Mouse (Mus musculus): ENCODE data around the gene Eipr1. TPM values are rescaled to one million over a fixed set of nuclear protein-coding genes. Genes with fewer than 3 reads are reported as not detected.

Eipr1 gene
- 30.0 and 31.4 TPM in 2 replicates for polyA plus RNA-seq (2012)

- no peak for TF ChIP-seq GATA1 (IDR thresholded peaks at IDR 0.05; ENCODE audit: low read length)
These were observed at the start of gene Eipr1 for GRCm38 (mm10) chr12:28751508-28752263. Gene Eipr1, plus strand, starts transcription at chr12:28751803.

DNA sequence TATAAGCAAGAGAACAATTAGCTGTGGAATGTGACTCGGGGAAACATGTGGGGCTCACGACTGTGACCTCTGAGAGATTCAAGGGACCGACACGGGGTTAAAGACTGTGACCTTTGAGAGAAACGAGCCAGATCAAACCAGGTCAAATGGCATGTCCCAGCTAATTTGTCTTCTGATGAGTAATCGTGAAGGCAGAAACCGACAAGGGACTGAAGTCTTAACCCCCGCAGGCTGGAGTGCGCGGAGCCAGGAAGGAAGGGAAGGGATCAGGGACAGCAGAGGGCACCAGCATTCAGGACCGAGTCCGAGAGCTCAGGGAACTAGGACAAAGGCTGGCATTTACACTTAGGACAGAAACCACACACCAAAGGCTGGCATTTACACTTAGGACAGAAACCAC is 47.2 kb upstream of the Eipr1 start:
- no peak for TF ChIP-seq GATA1 (IDR thresholded peaks at IDR 0.05; ENCODE audit: low read length)

- TF ChIP-seq GATA1 (IDR thresholded peaks at IDR 0.05; ENCODE audit: low read length), result no peak
These were observed 46.4 kb upstream of the Eipr1 start for GRCm38 (mm10) chr12:28705204-28705603.

- no peak for TF ChIP-seq GATA1 (IDR thresholded peaks at IDR 0.05; ENCODE audit: low read length)
These were observed 43.4 kb upstream of the Eipr1 start for GRCm38 (mm10) chr12:28708154-28708553.

GRCm38 (mm10) chr12:28710566-28711185 is 40.9 kb upstream of the Eipr1 start:
- TF ChIP-seq GATA1 (IDR thresholded peaks at IDR 0.05; ENCODE audit: low read length), result no peak

GRCm38 (mm10) chr12:28714822-28715632 is 36.6 kb upstream of the Eipr1 start:
- no peak for TF ChIP-seq GATA1 (IDR thresholded peaks at IDR 0.05; ENCODE audit: low read length)

- TF ChIP-seq GATA1 (IDR thresholded peaks at IDR 0.05; ENCODE audit: low read length), result no peak
These were observed 34.5 kb upstream of the Eipr1 start for GRCm38 (mm10) chr12:28717066-28717465.

DNA sequence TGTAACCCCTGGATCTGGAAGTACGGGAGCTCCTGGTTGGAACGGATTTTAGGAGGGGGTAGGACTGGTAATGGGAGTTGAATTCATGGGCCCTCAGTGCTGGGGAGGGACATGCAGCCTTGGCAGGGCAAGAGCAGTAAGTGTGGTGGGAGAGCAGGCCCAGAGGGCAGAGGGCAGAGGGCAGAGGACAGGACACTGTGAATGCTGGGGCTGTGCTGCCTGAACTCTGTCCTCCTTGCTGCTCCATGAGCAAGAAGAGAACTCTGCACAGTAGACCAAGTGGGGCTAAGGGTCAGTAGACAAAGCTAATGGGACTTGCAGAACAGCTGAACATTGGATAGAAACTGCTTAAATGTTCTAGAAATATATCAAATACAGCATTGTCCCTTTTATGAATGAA is 33.5 kb upstream of the Eipr1 start:
- no peak for TF ChIP-seq GATA1 (IDR thresholded peaks at IDR 0.05; ENCODE audit: low read length)

DNA sequence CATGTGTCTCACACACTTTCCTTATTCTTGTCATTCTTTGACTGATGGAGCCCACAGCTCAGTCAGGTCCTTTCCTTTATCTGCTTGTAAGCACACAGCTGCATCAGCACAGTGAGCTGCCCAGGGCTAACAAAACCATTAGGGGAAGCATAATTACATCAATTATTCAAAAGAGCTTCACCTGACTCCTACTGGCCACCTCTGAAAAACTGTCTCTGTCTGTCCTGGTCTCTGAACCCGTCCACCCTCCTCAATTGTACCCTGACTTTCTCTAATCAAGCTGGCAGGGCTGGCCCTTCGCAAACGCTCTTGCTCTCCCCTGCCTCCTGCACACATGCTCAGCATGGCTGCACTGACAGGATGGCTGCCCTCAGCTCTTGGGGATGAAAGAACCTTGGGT is 27.2 kb upstream of the Eipr1 start:
- no peak for TF ChIP-seq GATA1 (IDR thresholded peaks at IDR 0.05; ENCODE audit: low read length)

- no peak for TF ChIP-seq GATA1 (IDR thresholded peaks at IDR 0.05; ENCODE audit: low read length)
These were observed 25.4 kb upstream of the Eipr1 start for GRCm38 (mm10) chr12:28726204-28726603.

GRCm38 (mm10) chr12:28727061-28727460 is 24.5 kb upstream of the Eipr1 start:
- TF ChIP-seq GATA1 (IDR thresholded peaks at IDR 0.05; ENCODE audit: low read length), result no peak

DNA sequence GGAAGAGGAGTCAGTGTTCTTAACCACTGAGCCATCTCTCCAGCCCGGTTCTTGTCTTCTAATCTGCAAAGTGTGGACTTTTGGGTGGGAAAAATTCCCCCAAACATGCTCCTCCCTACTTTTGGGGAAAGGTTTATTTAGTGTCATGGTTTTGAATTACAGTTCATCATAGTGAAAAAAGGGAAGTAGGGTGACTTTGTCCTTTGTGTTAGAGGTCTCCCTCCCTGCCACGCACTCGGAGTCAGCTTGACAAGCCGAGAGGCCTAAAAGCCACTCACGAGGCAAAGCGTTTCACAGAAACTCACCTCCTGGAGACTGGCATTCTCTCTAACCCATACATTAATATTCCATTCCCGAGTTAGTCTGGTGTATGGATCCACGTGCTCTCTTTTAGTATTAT is 19.0 kb upstream of the Eipr1 start:
- TF ChIP-seq GATA1 (IDR thresholded peaks at IDR 0.05; ENCODE audit: low read length), result no peak

DNA sequence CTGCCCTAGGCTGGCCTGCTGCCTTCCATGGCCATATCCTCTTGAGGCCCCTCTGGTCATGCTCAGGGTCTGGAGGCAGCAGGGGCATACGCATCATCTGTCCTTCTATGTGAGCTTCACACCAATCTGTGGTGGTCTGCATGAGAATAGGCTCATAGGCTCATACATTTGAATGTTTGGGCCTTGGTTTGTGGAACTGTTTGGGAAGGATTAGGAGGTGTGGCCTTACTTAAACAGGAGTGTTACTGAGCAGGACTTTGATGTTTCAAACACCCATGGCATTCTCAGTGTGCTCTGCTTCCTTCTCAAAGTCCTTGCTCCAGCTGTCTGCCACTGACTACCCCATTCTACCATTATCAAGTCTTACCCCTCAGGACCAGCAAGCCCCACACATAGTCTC is 17.3 kb upstream of the Eipr1 start:
- no peak for TF ChIP-seq GATA1 (IDR thresholded peaks at IDR 0.05; ENCODE audit: low read length)

- no peak for TF ChIP-seq GATA1 (IDR thresholded peaks at IDR 0.05; ENCODE audit: low read length)
These were observed 16.3 kb upstream of the Eipr1 start for GRCm38 (mm10) chr12:28735293-28735692.

- peak; percentile 90 for TF ChIP-seq GATA1 (IDR thresholded peaks at IDR 0.05; ENCODE audit: low read length)
These were observed 8.3 kb upstream of the Eipr1 start for GRCm38 (mm10) chr12:28743328-28743727.

GRCm38 (mm10) chr12:28750021-28750633 is 1.5 kb upstream of the Eipr1 start, which contains the start of gene Trappc12:
Gene Trappc12, minus strand, starts transcription at chr12:28750472.
- no peak for TF ChIP-seq GATA1 (IDR thresholded peaks at IDR 0.05; ENCODE audit: low read length)

Data from G1E-ER4 (cell line).